Mouse (Mus musculus): ENCODE measurements around the gene Dapl1. TPM values are rescaled to one million over a fixed set of nuclear protein-coding genes. Genes with fewer than 3 reads are reported as not detected.
A peak's percentile ranks its signal among the peaks of the same experiment; 100 is the strongest.

Dapl1 gene
- total RNA-seq, 1 experiment from 2014 or later = not detected

- ATAC-seq (replicated peaks; ENCODE audit: low read depth, poor library complexity, severe bottlenecking) = 0 out of 2 replicates have a peak, but pooled peaks have one; percentile 22
Measured at GRCm38 (mm10) chr2:59470326-59471031, 14.0 kb upstream of the Dapl1 start.

- no peak for ATAC-seq (replicated peaks; ENCODE audit: low read depth, poor library complexity, severe bottlenecking)
Measured at GRCm38 (mm10) chr2:59471051-59471948, 13.2 kb upstream of the Dapl1 start.

DNA sequence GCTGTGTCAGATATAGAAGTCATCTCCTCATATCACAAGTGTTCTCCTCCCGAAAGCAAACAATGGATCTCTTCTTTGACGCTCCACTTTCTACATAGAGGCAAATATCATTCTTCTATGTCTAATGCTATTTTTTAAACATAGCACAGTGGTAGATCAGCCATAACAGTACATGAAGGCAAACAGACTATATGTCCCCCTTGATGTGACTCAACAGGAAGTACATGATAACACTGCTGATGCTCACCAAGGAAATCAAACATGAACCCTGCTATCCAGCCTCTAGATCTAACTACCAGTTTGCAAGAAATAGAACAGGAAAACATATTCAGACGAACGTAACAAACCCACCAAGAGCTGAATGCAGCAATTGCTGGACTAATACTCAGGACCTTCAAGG is 10.1 kb upstream of the Dapl1 start:
- ATAC-seq (replicated peaks; ENCODE audit: low read depth, poor library complexity, severe bottlenecking) = no peak

- no peak for ATAC-seq (replicated peaks; ENCODE audit: low read depth, poor library complexity, severe bottlenecking)
Measured at GRCm38 (mm10) chr2:59485080-59485479, 627 bp downstream of the Dapl1 start.

- no peak for ATAC-seq (replicated peaks; ENCODE audit: low read depth, poor library complexity, severe bottlenecking)
Measured at GRCm38 (mm10) chr2:59485657-59486056, 1.2 kb downstream of the Dapl1 start.

DNA sequence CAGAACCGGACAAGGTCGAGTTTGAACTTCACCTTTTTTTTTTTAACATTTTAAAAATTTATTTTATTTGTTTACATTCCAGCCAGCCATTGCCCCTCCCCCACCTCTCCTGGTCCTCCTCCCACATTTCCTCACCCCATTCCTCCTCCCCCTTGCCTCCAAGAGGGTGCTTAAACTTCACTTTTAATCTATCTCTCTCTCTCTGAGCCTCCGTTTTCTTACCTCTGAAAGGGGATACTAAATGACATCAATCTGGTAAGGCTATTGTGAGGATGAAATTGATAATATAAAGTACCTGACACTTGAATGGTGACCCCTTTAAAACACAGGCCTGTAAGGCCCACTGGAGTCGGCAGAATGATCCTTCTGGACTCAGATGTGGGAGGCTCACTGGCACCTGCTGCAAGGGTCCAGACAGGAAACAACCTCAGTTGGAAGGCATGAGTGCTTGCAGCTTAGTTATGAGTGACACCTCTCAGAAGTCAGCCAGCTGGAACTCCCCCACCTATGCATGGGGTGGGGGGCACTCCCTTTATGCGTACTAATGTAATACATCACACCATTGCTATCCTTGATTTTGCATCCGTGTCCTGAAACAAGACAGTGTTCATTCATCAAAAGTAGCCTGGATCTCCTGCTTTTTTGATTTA is 1.9 kb downstream of the Dapl1 start:
- ATAC-seq (replicated peaks; ENCODE audit: low read depth, poor library complexity, severe bottlenecking) = no peak

GRCm38 (mm10) chr2:59488235-59488634 is 3.8 kb downstream of the Dapl1 start:
- no peak for ATAC-seq (replicated peaks; ENCODE audit: low read depth, poor library complexity, severe bottlenecking)

GRCm38 (mm10) chr2:59490353-59490752 is 5.9 kb downstream of the Dapl1 start:
- no peak for ATAC-seq (replicated peaks; ENCODE audit: low read depth, poor library complexity, severe bottlenecking)

DNA sequence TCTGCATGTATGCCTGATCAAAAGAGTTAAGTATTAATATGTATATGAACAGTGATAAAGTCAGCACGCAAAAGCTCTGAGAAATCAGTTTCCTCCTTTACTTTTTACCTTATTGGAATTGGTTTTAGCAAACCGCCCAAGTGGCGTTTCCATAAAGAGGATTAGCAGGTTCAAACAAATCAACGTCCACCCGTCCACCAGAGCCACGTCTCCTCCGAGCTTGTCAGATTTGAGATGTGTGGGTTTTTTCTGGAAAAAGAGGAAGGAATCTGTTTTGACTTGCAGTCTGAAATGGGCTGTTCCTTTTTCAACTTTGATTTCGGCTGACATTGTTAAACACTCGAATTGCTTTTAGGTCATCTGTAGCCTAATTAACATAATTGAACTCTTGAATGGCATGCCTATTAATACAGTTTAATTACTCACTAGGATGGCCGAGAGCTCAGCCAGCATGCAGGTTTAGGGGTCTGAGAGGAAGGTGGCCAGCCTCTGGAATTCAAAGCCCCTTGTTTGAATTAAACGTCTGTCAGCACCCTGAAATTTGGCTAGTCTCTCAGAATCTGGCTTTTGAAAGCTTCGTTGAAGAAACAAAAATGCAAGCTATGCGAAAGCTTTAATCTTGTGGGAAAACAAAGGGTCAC is 9.1 kb downstream of the Dapl1 start:
- 0 out of 2 replicates have a peak, but pooled peaks have one; percentile 69 for ATAC-seq (replicated peaks; ENCODE audit: low read depth, poor library complexity, severe bottlenecking)

DNA sequence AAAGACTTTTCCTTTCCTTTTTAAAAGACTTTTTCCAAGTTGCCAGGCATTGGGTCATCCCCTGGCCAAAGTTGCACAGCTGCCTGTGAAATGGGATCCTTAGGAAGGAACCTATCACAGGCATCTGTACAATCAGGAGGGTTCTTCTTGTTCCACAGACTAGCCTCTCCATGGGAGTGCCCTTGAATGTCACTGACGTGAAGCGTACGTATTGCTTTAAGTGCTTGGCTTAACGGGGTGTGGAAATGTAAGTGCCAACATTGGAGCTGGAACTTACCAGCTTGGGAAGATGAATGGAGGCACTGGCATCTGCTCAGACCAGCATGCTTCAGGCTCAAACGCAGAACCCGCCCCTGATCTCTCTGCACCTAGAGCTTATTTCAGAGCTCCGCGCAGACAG is 14.7 kb downstream of the Dapl1 start:
- no peak for ATAC-seq (replicated peaks; ENCODE audit: low read depth, poor library complexity, severe bottlenecking)

DNA sequence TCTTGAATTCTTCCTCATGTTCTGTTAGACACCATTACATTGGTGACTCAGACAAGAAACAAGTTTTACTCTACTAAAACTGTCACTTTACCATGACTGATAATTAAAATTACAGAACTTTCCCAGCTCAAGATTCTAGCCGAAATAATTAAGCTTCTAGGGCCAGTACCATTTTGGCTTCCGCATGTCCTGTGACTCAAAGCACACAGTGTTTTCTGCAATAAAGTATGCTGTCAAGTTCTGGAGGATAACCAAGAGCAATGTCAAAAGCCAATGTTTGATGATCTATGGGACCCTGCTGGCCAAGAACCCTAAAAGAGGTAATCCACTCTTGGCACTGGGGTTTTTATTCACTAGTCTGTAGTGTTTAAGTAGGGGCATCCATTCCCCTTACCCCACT is 15.3 kb downstream of the Dapl1 start:
- no peak for ATAC-seq (replicated peaks; ENCODE audit: low read depth, poor library complexity, severe bottlenecking)

DNA sequence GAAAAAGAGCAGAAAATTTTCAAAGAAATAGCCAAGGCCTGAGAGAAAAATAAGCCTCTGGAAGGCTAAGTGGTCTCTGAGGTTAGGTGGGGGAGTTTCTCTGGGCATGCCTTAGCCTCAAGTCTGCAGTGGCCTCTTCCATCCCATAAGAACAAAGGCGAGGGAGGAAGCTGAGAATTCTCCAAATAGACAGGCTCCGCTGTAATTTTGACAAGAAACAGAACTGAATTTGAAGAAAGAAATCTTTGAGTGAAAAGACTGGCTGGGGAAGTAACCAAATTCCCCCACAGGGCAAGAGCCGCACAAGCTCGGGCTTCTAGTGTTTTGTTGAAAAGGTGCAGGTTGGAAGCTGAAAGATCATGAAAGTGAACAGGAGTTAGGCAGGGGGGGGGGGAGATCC is 24.6 kb downstream of the Dapl1 start:
- ATAC-seq (replicated peaks; ENCODE audit: low read depth, poor library complexity, severe bottlenecking) = no peak

GRCm38 (mm10) chr2:59510416-59510815 is 26.0 kb downstream of the Dapl1 start:
- no peak for ATAC-seq (replicated peaks; ENCODE audit: low read depth, poor library complexity, severe bottlenecking)

DNA sequence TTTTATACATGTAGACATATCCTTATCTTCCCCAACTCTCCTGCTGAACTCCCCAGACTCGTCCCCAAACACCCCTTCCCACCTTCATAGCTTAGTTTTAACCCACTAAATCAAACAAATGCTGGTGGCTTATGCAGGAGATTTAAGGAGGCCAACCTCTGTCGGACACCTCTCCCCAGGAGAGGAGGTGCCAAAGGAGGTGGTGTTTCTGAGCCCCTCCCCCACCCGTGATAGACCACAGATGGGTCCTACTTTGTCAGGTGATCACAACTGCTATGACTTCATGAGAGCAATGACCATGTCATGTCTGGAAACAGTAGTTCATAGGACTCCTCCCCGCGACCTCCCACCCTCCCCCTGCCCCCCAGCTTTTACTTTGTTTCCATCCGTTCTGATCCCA is 26.4 kb downstream of the Dapl1 start:
- no peak for ATAC-seq (replicated peaks; ENCODE audit: low read depth, poor library complexity, severe bottlenecking)

DNA sequence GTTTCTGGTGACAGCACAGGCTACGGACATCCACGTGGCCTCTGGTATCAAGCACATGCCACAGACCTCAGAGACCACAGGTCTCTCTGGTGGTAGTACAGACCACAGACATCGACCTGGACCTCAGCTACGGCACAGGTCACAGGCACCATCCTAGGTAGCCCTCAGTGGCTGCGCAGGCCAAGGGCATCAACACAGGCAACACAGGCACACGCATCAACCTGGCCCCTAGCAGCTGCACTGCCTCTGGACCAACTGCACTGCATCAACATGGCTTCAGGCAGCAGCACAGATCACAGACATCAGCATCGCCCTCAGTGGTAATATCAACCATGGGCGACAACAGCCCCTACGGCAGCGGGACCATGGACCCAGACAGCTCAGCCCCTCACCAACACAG is 36.2 kb downstream of the Dapl1 start:
- no peak for ATAC-seq (replicated peaks; ENCODE audit: low read depth, poor library complexity, severe bottlenecking)

GRCm38 (mm10) chr2:59522079-59522684 is 37.7 kb downstream of the Dapl1 start:
- peak; percentile 93 for ATAC-seq (replicated peaks; ENCODE audit: low read depth, poor library complexity, severe bottlenecking)

- ATAC-seq (replicated peaks; ENCODE audit: low read depth, poor library complexity, severe bottlenecking) = no peak
Measured at GRCm38 (mm10) chr2:59523526-59523925, 39.1 kb downstream of the Dapl1 start.

DNA sequence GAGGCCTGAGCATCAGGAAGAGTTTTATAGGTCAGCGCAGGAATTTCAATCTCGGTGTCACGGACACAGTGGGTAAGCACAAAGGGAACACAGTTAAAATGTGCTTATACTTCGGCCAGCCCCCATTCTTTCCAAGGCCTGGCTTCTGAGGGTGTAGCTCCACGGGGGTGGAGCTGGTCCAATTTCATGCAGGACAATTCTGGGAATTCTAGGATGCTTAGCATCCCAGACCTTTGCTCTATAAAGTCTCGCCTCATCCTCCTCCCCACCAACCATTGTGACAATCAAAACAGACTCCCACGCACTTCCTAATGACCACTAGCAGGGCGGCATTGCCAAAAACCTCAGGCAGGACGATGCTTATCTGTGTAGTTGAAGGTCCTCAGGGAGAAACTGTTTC is 42.4 kb downstream of the Dapl1 start:
- ATAC-seq (replicated peaks; ENCODE audit: low read depth, poor library complexity, severe bottlenecking) = no peak

- peak; percentile 42 for ATAC-seq (replicated peaks; ENCODE audit: low read depth, poor library complexity, severe bottlenecking)
Measured at GRCm38 (mm10) chr2:59529574-59530080, 45.2 kb downstream of the Dapl1 start.

GRCm38 (mm10) chr2:59530811-59531210 is 46.4 kb downstream of the Dapl1 start:
- no peak for ATAC-seq (replicated peaks; ENCODE audit: low read depth, poor library complexity, severe bottlenecking)

Data from common myeloid progenitor, adult 5-6 weeks (primary cell).